Mouse (Mus musculus) CH12.LX (cell line): ENCODE results near the gene Hdc. TPM values are rescaled to one million over a fixed set of nuclear protein-coding genes. Genes with fewer than 3 reads are reported as not detected.

Experiments
- polyA plus RNA-seq: library from polyadenylated mRNA; unstranded; fragments of >175 nt; gene quantifications from 2 replicates; pipeline ENCODE4 v1.2.1, GENCODE M21; 2012; ENCODE audit warnings: low read depth; ENCODE audit not compliant: insufficient read length
- total RNA-seq, 2 experiments: library from RNA; depleted of rRNA; stranded (reverse); fragments of 300-350 nt in 1 of 2; fragments of >200 nt in 1 of 2; gene quantifications; 2 replicates each; pipeline ENCODE4 v1.2.3; 2012 to 2014

The Hdc gene
- total and polyA plus RNA-seq, 3 experiments, result 1.5 to 1.8 (median 1.6) TPM

Other genes starting within 250 kb of the Hdc start
- 1.0 and 1.9 TPM in 2 replicates for gene Atp8b4, start 118.6 kb downstream of the Hdc start, total RNA-seq (2012; rRNA removed)
- 0.72 and 0.79 TPM in 2 replicates for gene Atp8b4, start 118.6 kb downstream of the Hdc start, total RNA-seq (2014; rRNA removed)
- 0.50 and 1.5 TPM in 2 replicates for gene Atp8b4, start 118.6 kb downstream of the Hdc start, polyA plus RNA-seq
- not detected in 2 replicates for gene Slc27a2, start 66.9 kb downstream of the Hdc start, total RNA-seq (2012; rRNA removed)
- gene Slc27a2, start 66.9 kb downstream of the Hdc start, total RNA-seq (2014; rRNA removed), result not detected in 2 replicates
- not detected in 2 replicates for gene Slc27a2, start 66.9 kb downstream of the Hdc start, polyA plus RNA-seq
- 23.9 and 25.5 TPM in 2 replicates for gene Gabpb1, start 57.0 kb upstream of the Hdc start, total RNA-seq (2012; rRNA removed)
- 50.1 and 56.8 TPM in 2 replicates for gene Gabpb1, start 57.0 kb upstream of the Hdc start, total RNA-seq (2014; rRNA removed)
- 50.2 and 52.1 TPM in 2 replicates for gene Gabpb1, start 57.0 kb upstream of the Hdc start, polyA plus RNA-seq
- gene Usp8, start 88.0 kb upstream of the Hdc start, total RNA-seq (2012; rRNA removed), result 24.2 TPM in 2 replicates
- 23.5 and 24.1 TPM in 2 replicates for gene Usp8, start 88.0 kb upstream of the Hdc start, total RNA-seq (2014; rRNA removed)
- 41.5 and 43.0 TPM in 2 replicates for gene Usp8, start 88.0 kb upstream of the Hdc start, polyA plus RNA-seq
- gene Usp50, start 164.2 kb upstream of the Hdc start, total RNA-seq (2012; rRNA removed), result 0.84 and 0.89 TPM in 2 replicates
- 3.2 and 3.7 TPM in 2 replicates for gene Usp50, start 164.2 kb upstream of the Hdc start, total RNA-seq (2014; rRNA removed)
- 0.37 TPM in 2 replicates for gene Usp50, start 164.2 kb upstream of the Hdc start, polyA plus RNA-seq